Mouse (Mus musculus) MEL (cell line): ENCODE data around the gene Aspdh.

Source experiments
- CTCF ChIP-seq, 3 experiments: IDR thresholded peaks in 2 of 3; conservative IDR thresholded peaks in 1 of 3; 2 replicates each; pipeline ENCODE4 v1.5.1; 2011 to 2012; ENCODE audit warnings: low read length in 3 of 3, low read depth in 2 of 3, mild to moderate bottlenecking in 2 of 3, improper control_type of control experiment in 1 of 3, inconsistent platforms in 1 of 3, mixed read lengths in 1 of 3, moderate library complexity in 1 of 3; ENCODE audit not compliant: control insufficient read depth in 1 of 3, insufficient read depth in 1 of 3, poor library complexity in 1 of 3, severe bottlenecking in 1 of 3
- POLR2A ChIP-seq, 2 experiments: IDR thresholded peaks; 2 replicates each; pipeline ENCODE4 v1.6.1; 2011 to 2012; ENCODE audit warnings: low read length in 2 of 2, mild to moderate bottlenecking in 2 of 2, control low read depth in 1 of 2, improper control_type of control experiment in 1 of 2, low read depth in 1 of 2, moderate library complexity in 1 of 2; ENCODE audit not compliant: control insufficient read depth in 1 of 2, insufficient read depth in 1 of 2, poor library complexity in 1 of 2

DNA sequence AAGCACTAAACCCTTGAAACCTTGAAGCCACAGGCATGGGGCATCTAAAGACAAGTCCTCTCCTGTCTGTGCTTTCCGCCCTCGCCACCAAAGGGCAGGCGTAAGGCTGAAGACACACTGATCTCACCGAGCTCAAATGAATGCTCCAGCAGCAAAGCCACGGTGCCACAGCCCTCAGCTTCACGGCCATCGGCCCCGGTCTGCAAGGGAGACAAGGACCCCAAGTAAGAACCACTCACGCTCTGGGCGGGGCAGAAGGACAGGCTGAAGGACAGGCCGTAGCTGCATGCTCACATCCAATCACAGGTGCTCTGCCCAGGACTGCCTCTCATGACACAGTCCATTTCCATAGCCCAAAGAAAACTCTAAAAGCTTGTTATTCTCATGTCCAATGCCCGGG, 29.5 kb downstream of the Aspdh start:
- TF ChIP-seq CTCF (IDR thresholded peaks at IDR 0.05 in 2 of 3, conservative IDR thresholded peaks at IDR 0.05 in 1 of 3; ENCODE audit: control insufficient read depth in 1 of 3, insufficient read depth in 1 of 3, low read depth in 2 of 3, low read length in 3 of 3, poor library complexity in 1 of 3, severe bottlenecking in 1 of 3) (no peak), POLR2A (IDR thresholded peaks at IDR 0.05; ENCODE audit: control insufficient read depth in 1 of 2, insufficient read depth in 1 of 2, low read depth in 1 of 2, low read length in 2 of 2, poor library complexity in 1 of 2) (no peak)
